Mouse (Mus musculus) cerebellum, adult 8-10 months (tissue): Measurements from ENCODE around the gene Dip2c.

Source experiments
- DNase-seq: peaks from one replicate; pipeline ENCODE4 v3.0.0; 2022

The Dip2c gene

DNA sequence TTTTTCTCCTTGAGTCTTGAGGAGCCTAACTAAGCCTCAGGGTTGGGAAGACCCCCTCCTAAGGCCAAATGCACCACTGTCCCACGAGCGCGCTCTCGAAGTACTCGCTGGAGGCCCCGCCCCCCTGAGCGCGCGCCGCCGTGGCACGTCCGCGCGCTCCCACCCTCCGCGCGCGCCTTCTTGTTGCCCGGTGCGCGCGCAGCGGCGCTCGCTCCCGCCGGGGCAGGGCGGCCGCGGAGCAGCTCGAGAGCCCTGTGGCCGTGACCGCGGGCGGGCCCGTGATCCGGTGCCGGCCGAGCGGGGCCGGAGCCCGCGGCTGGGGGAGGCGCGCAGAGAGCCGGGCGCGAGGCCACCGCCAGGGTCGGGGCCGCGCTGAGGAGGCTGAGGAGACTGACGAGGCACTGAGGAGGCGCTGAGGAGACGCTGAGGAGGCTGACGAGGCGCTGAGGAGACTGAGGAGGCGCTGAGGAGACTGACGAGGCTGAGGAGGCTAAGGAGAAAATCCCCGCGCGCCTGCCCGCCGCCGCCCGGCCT lies at the start of gene Dip2c:
Gene Dip2c (plus strand): TSS at position 207 of the 534 bp plus-strand sequence.
- DNase-seq = peak; percentile 90

DNA sequence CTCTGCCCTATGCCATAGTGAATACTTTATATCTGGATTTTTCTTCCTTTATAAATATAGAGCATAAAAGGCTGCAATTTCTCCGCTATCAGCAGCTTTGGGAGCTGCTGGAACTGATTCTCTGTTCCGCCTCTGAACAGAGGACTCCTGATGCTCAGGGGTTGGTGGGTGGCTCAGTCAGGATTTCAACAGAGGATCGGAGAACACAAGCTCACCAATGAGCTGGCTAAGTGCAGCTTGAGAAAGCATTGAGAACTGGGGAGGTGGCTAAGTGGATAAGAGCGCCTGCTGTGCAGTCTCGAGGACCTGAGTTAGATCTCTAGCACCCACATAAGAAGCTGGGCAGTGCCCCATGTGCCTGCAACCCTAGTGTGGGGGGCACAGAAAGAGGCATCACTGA lies 49.2 kb upstream of the Dip2c start:
- DNase-seq = no peak

DNA sequence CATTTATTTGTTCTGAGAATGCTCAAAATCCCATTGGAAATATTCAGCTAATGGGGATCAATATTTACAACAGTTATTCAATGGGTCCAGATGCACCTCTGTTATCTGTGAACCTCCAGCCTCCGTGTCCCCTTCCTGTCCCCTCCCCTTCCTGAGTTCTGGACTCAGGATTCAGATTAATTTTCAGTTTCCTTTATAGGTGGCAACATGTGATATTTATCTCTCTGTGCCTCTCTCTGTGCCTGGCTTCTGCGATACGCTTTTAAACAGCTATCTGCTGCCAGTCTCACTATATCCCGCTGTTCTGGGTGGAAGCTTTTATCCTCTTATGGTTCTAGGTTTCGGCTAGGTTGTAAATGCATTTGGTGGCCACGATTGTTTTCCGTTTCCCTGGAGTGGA lies 38.8 kb upstream of the Dip2c start:
- DNase-seq = no peak

DNA sequence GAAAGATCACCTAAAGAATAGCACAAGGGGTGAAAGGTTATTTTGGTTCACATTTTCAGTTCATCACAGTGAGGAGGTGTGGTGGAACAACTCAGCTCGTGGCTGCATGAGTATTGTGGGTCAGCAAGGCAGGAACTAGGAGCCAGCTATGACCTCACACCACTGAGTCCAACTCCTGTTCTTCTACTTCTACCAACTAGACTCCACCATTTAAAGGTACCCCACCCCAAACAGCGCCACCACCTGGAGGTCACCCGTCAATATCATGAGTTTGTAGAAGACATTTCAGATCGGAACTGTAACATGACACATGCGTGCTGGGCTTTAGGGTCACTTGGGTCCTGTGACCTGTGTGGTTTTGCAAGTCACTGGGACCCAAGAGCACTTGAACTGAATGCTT lies 37.2 kb upstream of the Dip2c start:
- DNase-seq = no peak

DNA sequence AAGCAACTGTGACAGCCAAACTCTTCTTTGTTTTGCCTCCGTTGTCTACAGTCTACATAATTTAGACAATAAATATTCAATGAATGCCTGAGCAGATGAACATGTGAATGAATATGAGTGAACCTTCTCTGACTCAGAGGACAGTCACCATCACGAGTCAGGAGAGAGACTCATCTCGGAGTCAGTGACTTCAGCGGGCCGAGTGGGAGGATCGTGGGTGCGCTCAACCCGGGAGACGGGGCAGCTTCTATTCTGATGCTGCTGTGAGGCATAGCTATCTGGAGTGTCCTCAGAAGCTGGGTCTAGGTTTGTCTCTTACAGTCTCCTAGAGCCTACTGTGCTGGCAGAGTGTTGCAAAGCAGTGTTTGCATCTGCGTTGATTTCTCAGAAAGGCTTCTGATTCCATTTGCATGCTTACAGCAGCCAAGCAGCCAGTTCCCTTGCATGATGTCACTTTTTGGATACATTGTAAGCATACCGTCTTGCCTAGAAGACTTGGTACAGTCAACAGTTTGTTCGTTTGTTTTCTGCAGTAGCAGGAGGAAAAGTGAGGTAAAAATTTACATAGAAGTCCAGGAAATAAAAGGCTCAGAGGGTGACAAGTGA lies 36.6 kb upstream of the Dip2c start:
- DNase-seq = no peak

DNA sequence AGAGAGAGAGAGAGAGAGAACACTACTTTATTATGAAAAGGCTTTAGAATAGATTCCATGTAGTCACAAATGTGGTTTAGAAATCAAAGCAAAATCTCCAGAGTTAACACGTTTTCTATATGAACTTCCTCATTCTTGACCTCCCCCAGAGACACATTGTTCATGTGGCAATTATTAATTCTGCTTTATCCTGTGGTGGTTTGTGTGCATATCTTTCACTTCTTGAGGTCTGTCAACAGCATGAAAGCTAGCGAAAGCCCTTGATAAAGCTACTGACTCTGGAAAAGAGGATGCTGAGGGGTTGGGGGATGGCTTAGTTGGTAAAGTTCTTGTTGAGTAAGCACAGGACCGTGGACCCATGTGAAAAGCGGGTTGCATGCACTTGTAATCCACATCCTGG lies 14.6 kb upstream of the Dip2c start:
- no peak for DNase-seq

DNA sequence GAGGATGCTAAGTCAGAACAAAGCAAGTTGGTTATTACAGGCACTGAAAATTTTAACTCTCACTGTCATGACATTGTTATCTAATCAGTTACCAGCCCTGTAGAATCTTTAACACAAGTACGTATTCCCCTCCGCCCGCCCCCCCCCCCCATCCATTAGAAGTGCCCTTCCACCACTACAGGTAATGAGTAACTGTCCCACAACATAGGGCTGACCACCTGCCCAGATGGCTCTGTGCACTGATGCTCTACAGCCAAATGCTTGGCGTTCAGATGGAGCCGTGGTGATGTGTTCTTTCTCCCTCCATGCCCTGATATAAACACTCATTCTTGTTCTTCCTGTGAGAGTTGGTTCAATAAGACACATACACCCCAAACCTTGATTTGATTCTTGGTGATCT lies 10.8 kb upstream of the Dip2c start:
- DNase-seq = no peak

DNA sequence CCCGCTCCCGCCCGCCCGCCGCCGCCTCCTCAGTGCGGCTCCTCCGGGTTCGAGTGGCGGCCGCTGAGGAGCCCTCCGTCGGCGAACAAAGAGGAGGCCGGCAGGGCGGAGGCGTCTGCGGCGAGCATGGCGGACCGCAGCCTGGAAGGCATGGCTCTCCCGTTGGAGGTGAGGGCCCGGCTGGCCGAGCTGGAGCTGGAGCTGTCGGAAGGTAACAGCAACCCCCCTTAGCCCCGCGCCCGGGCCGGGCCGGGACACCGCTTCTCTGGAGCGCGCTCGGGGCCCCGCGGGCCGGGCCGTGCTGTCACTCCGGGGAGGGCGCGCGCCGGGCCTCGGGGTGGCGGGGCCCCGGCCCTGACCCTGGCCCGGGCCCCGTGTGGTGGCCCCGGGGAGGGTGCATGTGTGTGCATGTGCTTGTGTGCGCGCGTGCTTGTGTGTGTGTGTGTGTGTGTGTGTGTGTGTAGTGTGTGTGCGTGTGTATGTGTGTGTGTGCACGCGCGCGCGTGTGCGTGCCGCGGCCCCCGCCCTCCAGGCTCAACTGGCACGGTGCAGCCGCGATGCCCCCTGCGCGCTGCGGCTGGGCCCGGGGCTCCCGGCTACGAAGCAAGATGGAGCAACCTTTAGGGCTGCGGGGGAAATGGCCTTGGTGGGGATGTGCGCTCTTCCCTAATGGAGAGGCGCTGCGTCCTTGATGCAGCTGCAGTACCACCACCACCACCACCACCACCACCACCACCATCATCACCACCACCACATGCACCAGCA lies 710 bp downstream of the Dip2c start:
- DNase-seq = peak; percentile 57

DNA sequence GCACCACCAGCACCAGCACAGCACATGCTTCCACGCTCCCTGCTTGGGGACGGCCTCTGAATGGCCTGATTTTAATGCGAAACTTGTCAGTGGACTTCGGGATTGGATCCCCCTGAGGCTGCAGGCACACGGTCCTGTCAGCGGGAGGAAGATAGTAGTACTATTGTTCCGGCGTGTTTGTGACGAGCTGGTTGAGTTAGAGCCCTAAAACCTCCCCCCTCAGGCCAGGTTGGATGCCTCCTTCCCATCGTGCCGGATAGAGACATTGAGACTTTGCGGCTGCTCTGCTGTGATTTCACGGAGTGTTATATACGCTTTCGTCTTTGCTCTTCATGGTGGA lies 1.3 kb downstream of the Dip2c start:
- DNase-seq = peak; percentile 36

DNA sequence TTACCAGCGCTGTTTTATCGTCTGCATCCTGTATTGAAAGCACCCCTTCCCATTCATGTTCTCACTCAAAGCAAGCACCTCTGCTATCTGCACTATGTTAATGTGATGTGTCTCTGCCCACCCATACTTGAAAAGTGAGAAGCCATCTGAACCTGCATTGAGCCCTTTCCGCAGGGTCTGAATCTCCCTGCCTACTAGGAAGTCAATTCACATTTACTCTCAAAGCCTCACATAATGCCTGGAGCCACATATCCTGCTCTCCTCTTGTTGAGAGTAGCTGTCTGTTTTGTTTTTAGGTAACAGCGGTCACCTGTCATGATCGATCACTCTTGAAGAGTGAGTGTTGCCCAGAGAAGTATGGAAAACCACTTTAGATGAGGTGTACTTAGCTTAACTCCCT lies 2.3 kb downstream of the Dip2c start:
- DNase-seq = no peak

DNA sequence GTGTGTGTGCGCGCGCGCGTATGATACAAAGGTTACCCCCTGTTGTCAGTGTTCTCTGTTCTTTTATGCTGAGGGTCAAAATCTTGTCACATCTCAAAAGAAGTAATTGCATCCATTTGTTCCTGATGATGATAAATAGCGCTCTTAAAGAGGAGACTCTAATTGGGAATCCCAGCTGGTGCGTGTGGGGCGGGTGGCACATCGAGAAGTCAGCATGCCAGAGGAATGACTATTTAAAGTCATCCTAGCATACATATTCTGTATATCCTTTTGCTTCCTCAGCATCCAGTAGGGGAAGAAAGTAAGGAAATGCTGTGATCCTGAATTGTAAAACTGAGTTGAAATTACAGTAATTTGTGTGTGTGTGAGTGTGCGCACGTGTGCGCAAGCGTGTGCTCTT lies 6.7 kb downstream of the Dip2c start:
- no peak for DNase-seq

DNA sequence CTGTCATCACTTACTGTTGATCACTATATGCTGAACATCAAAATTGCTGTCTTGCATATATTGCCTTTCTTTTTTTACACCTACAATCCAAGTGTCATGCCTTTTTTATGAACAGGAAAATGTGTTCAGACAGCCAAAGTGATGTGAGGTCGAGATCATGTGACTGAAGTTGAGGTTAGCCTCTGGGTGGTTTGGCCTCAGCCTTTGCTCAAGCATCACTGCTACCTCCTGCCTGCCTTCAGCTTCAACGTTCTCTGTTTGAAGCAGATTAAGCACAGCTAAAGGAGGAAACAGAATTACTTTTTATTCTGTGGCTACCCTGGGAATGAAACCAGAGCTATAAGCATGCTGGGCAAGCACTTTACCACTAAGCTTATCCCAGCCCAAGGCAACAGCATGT lies 13.6 kb downstream of the Dip2c start:
- DNase-seq = no peak

DNA sequence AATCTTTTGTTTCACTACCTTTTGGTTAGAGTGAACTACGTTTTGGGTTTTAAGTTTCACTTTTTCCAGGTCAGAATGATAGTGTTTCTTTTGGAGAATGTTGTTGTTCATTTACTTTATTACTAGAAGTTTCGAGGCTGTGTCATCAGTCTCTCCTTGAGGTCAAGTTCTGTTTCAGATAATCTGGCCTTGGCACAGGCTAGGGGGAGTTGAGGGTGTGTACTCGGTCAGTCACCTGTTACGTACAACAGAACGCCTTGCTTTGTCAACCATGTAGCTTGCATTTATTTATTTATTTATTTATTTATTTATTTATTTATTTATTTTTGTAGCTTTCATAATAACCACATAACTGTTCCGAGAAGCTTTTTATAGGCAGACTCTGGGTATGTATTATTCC lies 20.0 kb downstream of the Dip2c start:
- DNase-seq = no peak

DNA sequence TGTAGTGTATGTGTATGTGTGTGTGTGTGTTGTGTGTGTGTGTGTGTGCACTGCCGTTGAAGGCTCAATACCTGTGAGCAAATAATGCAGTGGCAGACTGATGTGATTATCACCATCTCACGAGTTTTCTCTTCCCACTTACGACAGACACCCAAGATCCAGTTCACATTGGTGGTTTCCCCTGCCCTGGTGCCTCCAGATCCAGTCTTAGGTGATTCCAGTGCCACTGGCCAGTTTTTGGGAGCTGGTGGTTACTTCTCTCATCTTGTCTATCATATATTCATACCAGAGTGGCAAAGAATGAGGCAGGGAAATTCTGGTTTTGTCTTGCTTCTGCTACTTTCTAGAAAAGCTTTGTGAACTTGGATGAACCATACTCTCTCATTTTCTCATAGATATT lies 20.9 kb downstream of the Dip2c start:
- DNase-seq = no peak

DNA sequence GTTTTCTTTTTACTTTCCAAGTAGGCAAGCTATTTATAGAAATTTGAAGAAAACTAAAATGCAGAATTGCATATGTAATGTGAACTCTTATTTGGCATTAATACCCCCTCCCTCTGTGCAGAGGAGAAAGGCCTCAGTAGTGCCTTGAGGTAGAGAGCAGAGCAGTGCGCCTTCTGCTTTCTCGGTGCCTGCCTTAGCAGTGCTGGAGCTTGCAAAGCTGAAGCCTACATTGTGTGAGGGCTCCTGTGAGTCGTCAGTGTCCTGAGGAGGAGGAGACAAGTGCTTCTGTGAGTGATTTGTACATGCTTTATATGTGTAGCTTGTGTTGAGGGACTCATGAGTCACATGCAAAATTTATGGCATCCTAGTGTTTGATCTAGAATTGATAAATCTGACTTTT lies 21.4 kb downstream of the Dip2c start:
- DNase-seq = no peak

DNA sequence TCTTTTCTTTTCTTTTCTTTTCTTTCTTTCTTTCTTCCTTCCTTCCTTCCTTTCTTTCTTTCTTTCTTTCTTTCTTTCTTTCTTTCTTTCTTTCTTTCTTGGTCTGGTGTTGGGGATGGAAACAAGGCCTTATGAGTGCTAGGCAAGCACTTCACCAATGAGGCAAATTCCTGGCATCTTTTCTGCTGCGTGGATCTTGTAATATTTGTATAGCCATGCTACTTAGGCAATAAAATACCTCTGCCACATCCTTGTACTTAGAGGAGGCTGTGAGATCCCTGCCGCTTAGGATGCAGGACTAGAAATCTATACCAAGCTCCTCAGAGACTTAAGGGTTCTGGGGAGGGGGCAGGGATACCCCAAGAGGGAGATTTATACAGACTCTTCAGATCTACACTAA lies 23.3 kb downstream of the Dip2c start:
- no peak for DNase-seq

DNA sequence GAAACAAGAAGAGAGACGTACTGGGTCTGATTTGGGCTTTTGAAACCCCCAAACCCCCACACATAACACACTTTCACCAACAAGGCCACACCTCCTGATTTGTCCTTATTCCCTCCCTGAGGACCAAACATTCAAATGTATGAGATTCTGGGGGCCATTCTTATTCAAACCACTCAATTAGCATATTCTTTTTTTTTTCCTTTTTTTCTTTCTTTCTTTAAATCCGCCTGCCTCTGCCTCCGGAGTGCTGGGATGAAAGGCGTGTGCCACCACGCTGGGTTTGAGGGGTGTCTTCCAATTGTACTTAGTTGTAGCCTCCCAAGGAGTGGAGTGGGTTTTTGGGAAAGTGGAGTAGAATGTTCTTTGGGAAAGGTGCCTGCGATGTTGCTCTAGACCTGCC lies 32.5 kb downstream of the Dip2c start:
- no peak for DNase-seq

DNA sequence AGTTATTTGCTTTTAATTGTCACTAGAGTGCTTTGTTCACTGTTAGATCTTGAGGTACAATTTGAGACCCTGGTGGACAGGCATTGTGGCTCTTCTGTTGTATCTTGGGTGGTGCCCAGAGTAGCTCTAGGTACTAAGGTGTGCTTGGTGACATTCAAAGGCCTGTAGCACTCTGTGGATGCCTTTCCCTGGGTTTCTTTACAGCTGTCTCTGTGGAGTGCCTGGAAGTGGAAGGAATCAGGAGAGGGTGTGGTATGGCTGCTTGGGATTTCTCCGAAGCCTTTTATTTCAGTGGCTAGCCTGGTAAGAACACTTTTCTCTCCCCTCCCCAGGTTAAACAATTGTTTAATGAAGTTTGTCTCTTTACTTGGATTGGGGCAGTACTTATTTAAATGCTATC lies 34.5 kb downstream of the Dip2c start:
- DNase-seq = no peak

DNA sequence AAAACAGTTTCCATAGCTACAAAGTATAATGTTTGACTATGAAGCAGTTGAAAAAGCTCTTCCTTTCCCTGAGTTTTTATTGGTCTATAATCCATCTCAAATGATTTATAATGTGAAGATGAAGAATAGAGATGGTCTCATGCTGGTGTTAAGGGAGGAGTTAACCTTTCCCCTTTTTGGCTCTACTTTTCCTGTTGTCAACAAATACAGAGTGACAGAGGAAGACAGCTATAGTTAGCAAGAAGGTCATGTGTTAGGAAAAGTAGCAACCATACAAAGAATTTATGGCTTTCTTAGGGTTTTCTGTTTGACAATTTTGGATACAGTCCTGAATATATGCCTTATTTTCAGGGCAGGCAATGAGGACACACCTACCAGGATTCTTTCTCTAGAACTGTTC lies 36.6 kb downstream of the Dip2c start:
- no peak for DNase-seq

DNA sequence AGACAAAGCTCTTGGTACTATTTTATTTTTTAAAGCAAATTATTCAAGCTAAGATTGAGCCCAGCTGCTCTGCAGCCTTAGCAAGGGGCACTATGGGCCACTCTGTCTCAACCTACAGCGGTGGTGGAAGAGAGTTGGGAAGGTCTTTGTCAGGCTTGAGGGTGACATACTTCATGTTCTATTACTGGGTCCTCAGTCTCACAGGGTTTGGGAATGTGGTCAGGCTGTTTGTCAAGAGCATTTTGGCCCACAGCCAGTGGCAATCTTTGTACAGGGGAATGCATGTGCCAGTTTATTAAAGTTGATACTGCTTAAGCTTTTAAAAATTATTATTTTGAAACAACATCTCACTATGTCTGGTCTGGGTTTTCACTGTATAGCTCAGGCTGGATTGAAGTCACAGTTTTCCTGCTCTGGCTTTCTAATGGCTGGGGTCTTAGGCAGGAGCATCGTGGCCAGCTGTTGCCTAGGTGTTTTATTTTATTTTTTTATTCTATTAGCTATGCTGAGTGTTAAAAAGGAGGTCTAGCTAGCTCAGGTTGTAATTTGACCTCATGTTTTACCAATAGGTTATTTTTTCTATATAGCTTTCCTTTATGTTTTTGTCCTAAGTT lies 37.9 kb downstream of the Dip2c start:
- no peak for DNase-seq

DNA sequence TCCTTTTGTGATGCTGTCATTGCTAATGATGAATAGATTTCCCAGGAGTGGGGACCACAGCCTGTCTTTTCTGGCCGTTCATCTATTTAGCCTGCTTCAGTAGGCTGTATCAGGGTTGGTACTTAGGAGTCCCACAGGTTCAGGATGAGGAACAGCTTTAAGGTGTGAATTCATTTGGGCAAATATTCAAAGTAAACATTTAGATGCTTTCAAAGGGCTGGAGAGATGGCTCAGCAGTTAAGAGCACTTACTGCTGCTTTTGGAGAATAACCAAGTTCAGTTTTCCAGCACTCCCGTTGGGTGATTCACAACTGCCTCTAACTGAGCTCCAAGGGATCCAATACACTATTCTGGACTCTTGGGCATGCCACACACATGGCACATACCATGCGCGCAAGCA lies 38.4 kb downstream of the Dip2c start:
- DNase-seq = no peak

DNA sequence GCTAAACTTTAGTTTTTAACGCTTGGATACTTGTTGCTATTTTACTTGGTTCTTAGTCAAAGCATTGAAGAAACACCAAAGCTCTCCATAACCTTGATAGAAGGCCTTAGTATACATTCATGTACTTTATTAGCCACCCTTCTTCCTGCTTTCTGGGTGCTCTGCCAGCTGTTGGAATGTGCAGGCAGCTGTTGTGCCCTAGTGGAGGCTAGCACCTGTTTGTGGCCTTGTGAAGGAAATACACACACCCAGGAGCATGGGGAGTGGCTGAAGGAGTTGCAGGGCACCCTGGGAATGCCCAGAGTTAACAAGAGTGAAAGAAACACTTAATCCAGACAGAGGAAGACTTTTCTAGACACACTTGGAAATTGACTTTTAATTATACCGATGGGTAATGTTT lies 43.4 kb downstream of the Dip2c start:
- no peak for DNase-seq

DNA sequence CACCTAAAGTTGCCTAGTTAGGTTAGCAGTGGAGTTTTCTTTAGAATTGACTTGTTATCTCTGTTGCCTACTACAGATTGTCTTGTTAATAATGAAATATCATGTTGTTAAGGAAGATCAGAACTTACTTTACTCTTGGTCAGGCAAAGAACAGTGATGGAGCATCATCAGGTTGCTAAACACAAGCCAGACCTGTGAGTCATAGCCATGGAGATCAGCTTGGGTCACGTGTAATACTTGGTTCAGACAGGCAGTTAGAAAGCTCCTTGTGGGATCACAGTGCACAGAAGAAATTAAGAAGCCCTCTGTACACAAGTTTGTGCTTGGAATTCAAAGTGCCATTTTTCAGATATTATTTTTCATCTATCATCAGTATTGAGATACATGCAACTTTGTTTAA lies 48.9 kb downstream of the Dip2c start:
- DNase-seq = no peak

DNA sequence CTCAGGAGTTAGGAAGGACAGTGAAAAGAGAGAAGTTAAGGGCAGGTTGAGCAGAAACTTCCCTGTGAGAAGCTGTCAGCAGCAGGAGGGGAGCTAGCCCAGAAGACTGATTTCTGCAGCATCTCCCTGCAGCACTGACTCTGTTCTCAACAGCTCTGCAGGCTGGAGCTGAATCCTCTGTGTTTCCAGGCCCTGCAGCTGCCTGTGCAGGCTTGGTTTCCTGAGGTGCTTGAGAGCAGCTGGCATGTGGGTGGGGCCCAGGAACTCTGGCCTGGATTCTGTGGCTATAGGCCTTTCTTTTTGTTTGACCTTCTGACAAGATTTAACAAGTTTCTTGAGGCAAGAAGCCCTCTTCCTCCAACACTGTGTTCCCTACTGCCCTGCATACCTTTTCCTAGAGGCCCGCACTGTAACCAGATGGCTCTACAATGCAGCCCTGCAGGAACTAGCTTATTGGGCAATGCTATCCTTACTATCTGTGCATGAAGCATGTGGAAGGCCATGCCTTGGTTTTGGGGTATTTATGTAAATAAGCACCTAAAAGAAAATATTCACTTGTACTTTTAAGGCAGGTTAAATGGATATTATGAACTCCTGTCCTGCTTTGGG lies 53.1 kb downstream of the Dip2c start:
- no peak for DNase-seq
